Mouse (Mus musculus) CH12.LX (cell line): Measurements from ENCODE around the gene Kcnj4. TPM values are rescaled to one million over a fixed set of nuclear protein-coding genes. Genes with fewer than 3 reads are reported as not detected.

Experiments used
- DNase-seq: peaks from one replicate; pipeline ENCODE4 v3.0.0-alpha.2; 2013; ENCODE audit errors: extremely low read depth
- H3K27ac ChIP-seq: 2 replicates; pipeline ENCODE4 v1.5.1; 2012; ENCODE audit warnings: low read depth, mild to moderate bottlenecking, control low read depth, moderate library complexity; ENCODE audit not compliant: insufficient read depth
- H3K27me3 ChIP-seq: replicated peaks from 2 replicates; pipeline ENCODE3; 2012; ENCODE audit warnings: inconsistent platforms
- H3K36me3 ChIP-seq, 2 experiments: replicated peaks in 1 of 2; 2 replicates each; pipeline versions ENCODE3 to v1.6.1; 2012; ENCODE audit warnings: inconsistent platforms in 1 of 2, low read length in 1 of 2, mild to moderate bottlenecking in 1 of 2, mixed read lengths in 1 of 2, moderate library complexity in 1 of 2; ENCODE audit not compliant: control insufficient read depth in 1 of 2, insufficient read depth in 1 of 2
- H3K4me1 ChIP-seq, 2 experiments: 2 replicates each; pipeline ENCODE4 v1.6.1; 2012; ENCODE audit warnings: inconsistent platforms in 1 of 2, moderate library complexity in 1 of 2; ENCODE audit not compliant: insufficient read depth in 2 of 2, control insufficient read depth in 1 of 2
- H3K4me2 ChIP-seq: 2 replicates; pipeline ENCODE4 v1.6.1; 2012; ENCODE audit warnings: low read depth, mild to moderate bottlenecking, control low read depth; ENCODE audit not compliant: poor library complexity, insufficient read depth, severe bottlenecking
- H3K4me3 ChIP-seq, 3 experiments: fragments of 150-350 bp in 1 of 3; sonication (generic) in 1 of 3; replicated peaks in 1 of 3; 2 replicates each; pipeline versions ENCODE3 to v1.5.1; 2011 to 2012; ENCODE audit warnings: low read depth in 2 of 3, low read length in 2 of 3, mild to moderate bottlenecking in 2 of 3, moderate library complexity in 2 of 3, control low read depth in 1 of 3, improper control_type of control experiment in 1 of 3, inconsistent platforms in 1 of 3, mixed read lengths in 1 of 3; ENCODE audit not compliant: poor library complexity in 1 of 3
- H3K79me2 ChIP-seq: replicated peaks from 2 replicates; pipeline ENCODE4 v1.6.1; 2012; ENCODE audit warnings: mild to moderate bottlenecking, moderate library complexity; ENCODE audit not compliant: control insufficient read depth, poor library complexity, insufficient read depth, severe bottlenecking; ENCODE audit errors: extremely low read depth
- H3K9ac ChIP-seq: 2 replicates; pipeline ENCODE4 v1.6.1; 2012; ENCODE audit warnings: low read depth, mild to moderate bottlenecking, control low read depth, moderate library complexity; ENCODE audit not compliant: insufficient read depth
- H3K9me3 ChIP-seq: replicated peaks from 2 replicates; pipeline ENCODE3; 2012; ENCODE audit warnings: low read length, inconsistent platforms, mixed read lengths
- BHLHE40 ChIP-seq: IDR thresholded peaks from 2 replicates; pipeline ENCODE4 v1.6.1; 2011; ENCODE audit warnings: mild to moderate bottlenecking, low read depth, low read length, improper control_type of control experiment
- CHD1 ChIP-seq: IDR thresholded peaks from 2 replicates; pipeline ENCODE4 v1.6.1; 2012; ENCODE audit warnings: low read depth, low read length, improper control_type of control experiment, inconsistent platforms
- CHD2 ChIP-seq: IDR thresholded peaks from 2 replicates; pipeline ENCODE4 v1.6.1; 2011; ENCODE audit warnings: low read length, improper control_type of control experiment
- CTCF ChIP-seq, 2 experiments: IDR thresholded peaks in 1 of 2; conservative IDR thresholded peaks in 1 of 2; 2 replicates each; pipeline ENCODE4 v1.5.1; 2011 to 2012; ENCODE audit warnings: low read depth in 2 of 2, low read length in 2 of 2, improper control_type of control experiment in 1 of 2, inconsistent platforms in 1 of 2, mild to moderate bottlenecking in 1 of 2, moderate library complexity in 1 of 2
- E2F4 ChIP-seq: IDR thresholded peaks from 2 replicates; pipeline ENCODE4 v1.6.1; 2011; ENCODE audit warnings: low read depth, low read length, improper control_type of control experiment; ENCODE audit not compliant: insufficient replicate concordance
- ELF1 ChIP-seq: IDR thresholded peaks from 2 replicates; pipeline ENCODE4 v1.6.1; 2014; ENCODE audit warnings: low read depth, mild to moderate bottlenecking, inconsistent platforms, low read length, improper control_type of control experiment
- ETS1 ChIP-seq: conservative IDR thresholded peaks from 2 replicates; pipeline ENCODE4 v1.6.1; 2012; ENCODE audit warnings: low read depth, mild to moderate bottlenecking, inconsistent platforms, low read length, improper control_type of control experiment, moderate library complexity
- GABPA ChIP-seq: IDR thresholded peaks from 2 replicates; pipeline ENCODE4 v1.6.1; 2012; ENCODE audit warnings: low read depth, low read length, improper control_type of control experiment, inconsistent platforms; ENCODE audit not compliant: insufficient replicate concordance
- HCFC1 ChIP-seq: IDR thresholded peaks from 2 replicates; pipeline ENCODE4 v1.6.1; 2012; ENCODE audit warnings: low read depth, mild to moderate bottlenecking, inconsistent platforms, low read length, improper control_type of control experiment
- JUN ChIP-seq: IDR thresholded peaks from 2 replicates; pipeline ENCODE4 v1.6.1; 2011; ENCODE audit warnings: low read depth, mild to moderate bottlenecking, low read length, improper control_type of control experiment, moderate library complexity; ENCODE audit not compliant: insufficient read depth
- JUND ChIP-seq: conservative IDR thresholded peaks from 2 replicates; pipeline ENCODE4 v1.6.1; 2011; ENCODE audit warnings: low read depth, low read length, improper control_type of control experiment
- KAT2A ChIP-seq: IDR thresholded peaks from 2 replicates; pipeline ENCODE4 v1.6.1; 2012; ENCODE audit warnings: low read length, improper control_type of control experiment, inconsistent platforms; ENCODE audit not compliant: insufficient replicate concordance
- MAFK ChIP-seq: IDR thresholded peaks from 2 replicates; pipeline ENCODE4 v1.6.1; 2011; ENCODE audit warnings: low read length, improper control_type of control experiment; ENCODE audit not compliant: insufficient replicate concordance
- MAX ChIP-seq: IDR thresholded peaks from 2 replicates; pipeline ENCODE4 v1.6.1; 2011; ENCODE audit warnings: low read length, improper control_type of control experiment
- MAZ ChIP-seq: IDR thresholded peaks from 2 replicates; pipeline ENCODE4 v1.6.1; 2012; ENCODE audit warnings: low read depth, mild to moderate bottlenecking, inconsistent platforms, low read length, improper control_type of control experiment, moderate library complexity
- MEF2A ChIP-seq: IDR thresholded peaks from 2 replicates; pipeline ENCODE4 v1.6.1; 2014; ENCODE audit warnings: low read depth, mild to moderate bottlenecking, inconsistent platforms, low read length, improper control_type of control experiment, borderline replicate concordance
- MYC ChIP-seq: IDR thresholded peaks from 2 replicates; pipeline ENCODE4 v1.6.1; 2011; ENCODE audit warnings: low read depth, mild to moderate bottlenecking, improper control_type of control experiment, low read length
- NELFE ChIP-seq: IDR thresholded peaks from 2 replicates; pipeline ENCODE4 v1.6.1; 2011; ENCODE audit warnings: low read depth, low read length, improper control_type of control experiment
- NRF1 ChIP-seq: IDR thresholded peaks from 2 replicates; pipeline ENCODE4 v1.6.1; 2014; ENCODE audit warnings: low read depth, mild to moderate bottlenecking, inconsistent platforms, low read length, improper control_type of control experiment, moderate library complexity
- PAX5 ChIP-seq: IDR thresholded peaks from 2 replicates; pipeline ENCODE4 v1.6.1; 2012; ENCODE audit warnings: low read length, inconsistent platforms, mixed read lengths
- RAD21 ChIP-seq: IDR thresholded peaks from 2 replicates; pipeline ENCODE4 v1.6.1; 2011; ENCODE audit warnings: low read depth, mild to moderate bottlenecking, low read length, improper control_type of control experiment, moderate library complexity
- RCOR1 ChIP-seq: conservative IDR thresholded peaks from 2 replicates; pipeline ENCODE4 v1.6.1; 2012; ENCODE audit warnings: low read depth, mild to moderate bottlenecking, inconsistent platforms, low read length, improper control_type of control experiment
- TBP ChIP-seq: conservative IDR thresholded peaks from 2 replicates; pipeline ENCODE4 v1.6.1; 2011; ENCODE audit warnings: low read depth, low read length, improper control_type of control experiment
- TCF12 ChIP-seq: IDR thresholded peaks from 2 replicates; pipeline ENCODE4 v1.6.1; 2014; ENCODE audit warnings: low read depth, mild to moderate bottlenecking, inconsistent platforms, low read length, improper control_type of control experiment
- UBTF ChIP-seq: IDR thresholded peaks from 2 replicates; pipeline ENCODE4 v1.6.1; 2012; ENCODE audit warnings: low read depth, mild to moderate bottlenecking, inconsistent platforms, low read length, improper control_type of control experiment, moderate library complexity
- USF1 ChIP-seq: IDR thresholded peaks from 2 replicates; pipeline ENCODE4 v1.6.1; 2014; ENCODE audit warnings: low read depth, mild to moderate bottlenecking, inconsistent platforms, low read length, improper control_type of control experiment
- USF2 ChIP-seq: conservative IDR thresholded peaks from 2 replicates; pipeline ENCODE4 v1.6.1; 2011; ENCODE audit warnings: low read depth, low read length, improper control_type of control experiment
- ZKSCAN1 ChIP-seq: IDR thresholded peaks from 2 replicates; pipeline ENCODE4 v1.6.1; 2012; ENCODE audit warnings: low read depth, inconsistent platforms, low read length, improper control_type of control experiment, borderline replicate concordance
- dilution Hi-C: fragments of 300-500 bp; cut with MboI; formaldehyde crosslinking; loops from 2 replicates; pipeline ENCODE4 v1.14.3; 2020; ENCODE audit warnings: low sequenced_read_pairs; ENCODE audit not compliant: extremely low pct_unique_long_range_greater_than_20kb, extremely low pct_ligation_motif_present
- in situ Hi-C: fragments of 300-500 bp; cut with MboI; formaldehyde crosslinking; loops from 3 replicates; pipeline ENCODE4 v1.14.3; 2019; ENCODE audit warnings: low sequenced_read_pairs, low pct_ligation_motif_present, low pct_unique_long_range_greater_than_20kb, mixed read lengths
- polyA plus RNA-seq: library from polyadenylated mRNA; unstranded; fragments of >175 nt; gene quantifications from 2 replicates; pipeline ENCODE4 v1.2.1, GENCODE M21; 2012; ENCODE audit warnings: low read depth; ENCODE audit not compliant: insufficient read length
- total RNA-seq, 2 experiments: library from RNA; depleted of rRNA; stranded (reverse); fragments of 300-350 nt in 1 of 2; fragments of >200 nt in 1 of 2; gene quantifications; 2 replicates each; pipeline ENCODE4 v1.2.3; 2012 to 2014

The Kcnj4 gene
- total and polyA plus RNA-seq, 3 experiments = not detected

DNA sequence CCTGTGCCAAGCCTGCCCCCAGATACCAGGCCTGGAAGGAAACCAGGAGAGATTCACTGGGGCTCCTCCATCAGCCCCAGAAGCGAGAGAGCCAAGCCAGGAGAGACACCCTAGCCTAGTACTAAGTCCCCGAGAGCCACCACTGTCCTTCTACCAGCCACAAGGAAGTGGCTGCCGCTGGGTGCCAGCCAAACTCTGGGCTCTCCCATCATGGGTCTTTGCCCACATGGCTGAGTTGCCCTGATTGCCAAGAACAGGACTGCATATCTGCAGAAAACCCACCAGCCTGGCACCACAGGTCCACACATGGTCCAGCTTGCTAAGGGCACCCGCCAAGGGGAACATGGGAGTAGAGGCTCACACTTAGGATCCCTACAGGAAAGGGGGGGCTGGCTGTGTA lies 64.8 kb downstream of the Kcnj4 start:
- no peak overlapping the region for H3K9ac ChIP-seq

GRCm38 (mm10) chr15:79439386-79439785 lies 65.7 kb downstream of the Kcnj4 start:
- Histone ChIP-seq H3K4me1 (peaks cover 0 to 5% of the 10 kb centered on the region in 2 experiments; a peak in 1 of 4 replicates), H3K27ac (no peak overlapping the region), H3K36me3 (peaks cover 7 to 43% of the 10 kb centered on the region in 2 experiments), H3K9ac (no peak overlapping the region), H3K9me3 (no peaks in the 10 kb centered on the region), H3K4me3 (no peak overlapping the region), H3K27me3 (peaks cover 39% of the 10 kb centered on the region), H3K4me2 (no peak overlapping the region), H3K79me2 (no peaks in the 10 kb centered on the region)
- DNase-seq = no peak
- in situ Hi-C loops = no loop called here
- dilution Hi-C loops = no loop called here
- no peak for TF ChIP-seq CHD2
- TF ChIP-seq USF1 = no peak
- no peak for TF ChIP-seq TBP
- TF ChIP-seq PAX5 = no peak
- no peak for TF ChIP-seq BHLHE40
- no peak for TF ChIP-seq MAFK
- TF ChIP-seq ELF1 = no peak
- TF ChIP-seq JUN = no peak
- no peak for TF ChIP-seq E2F4
- no peak for TF ChIP-seq KAT2A
- TF ChIP-seq UBTF = no peak
- TF ChIP-seq TCF12 = no peak
- TF ChIP-seq HCFC1 = no peak
- TF ChIP-seq JUND = no peak
- TF ChIP-seq ZKSCAN1 = no peak

More for the DNA sequence above, 64.8 kb downstream of the Kcnj4 start:
- TF ChIP-seq MEF2A (no peak), MAZ (no peak), BHLHE40 (no peak), NELFE (no peak), USF2 (no peak), PAX5 (no peak), MYC (no peak), CHD1 (no peak), GABPA (no peak), JUND (no peak), NRF1 (no peak), MAX (no peak), ELF1 (no peak), ETS1 (no peak), RCOR1 (no peak), USF1 (no peak), CTCF (conservative IDR thresholded peaks at IDR 0.05 in 1 of 2, IDR thresholded peaks at IDR 0.05 in 1 of 2; ENCODE audit: low read depth in 2 of 2, low read length in 2 of 2) (no peak), RAD21 (no peak), JUN (no peak)
- TF ChIP-seq, all 38 proteins: peak for 0
- no peak overlapping the region for H3K4me2 ChIP-seq
- no peaks in the 10 kb centered on the region for H3K79me2 ChIP-seq
- H3K27ac ChIP-seq = no peak overlapping the region
- no peak overlapping the region for H3K4me3 ChIP-seq
- peaks cover 5 to 35% of the 10 kb centered on the region in 2 experiments for H3K36me3 ChIP-seq
- H3K4me1 ChIP-seq = peaks cover 0 to 5% of the 10 kb centered on the region in 2 experiments; a peak in 1 of 4 replicates
- dilution Hi-C loops = no loop called here
- H3K9me3 ChIP-seq = no peaks in the 10 kb centered on the region
- in situ Hi-C loops = no loop called here
- no peak for DNase-seq
- H3K27me3 ChIP-seq = peaks cover 42% of the 10 kb centered on the region
